Mouse (Mus musculus) megakaryocyte, embryonic 14.5 days (primary cell): ENCODE measurements around the gene Sept8.

Source experiments
- FLI1 ChIP-seq: IDR thresholded peaks from 2 replicates; pipeline ENCODE4 v1.6.1; 2012; ENCODE audit warnings: low read length, inconsistent platforms, mixed read lengths
- GATA1 ChIP-seq: IDR thresholded peaks from 3 replicates; pipeline ENCODE4 v1.6.1; 2012; ENCODE audit warnings: mixed read lengths, low read length, inconsistent platforms, borderline replicate concordance

DNA sequence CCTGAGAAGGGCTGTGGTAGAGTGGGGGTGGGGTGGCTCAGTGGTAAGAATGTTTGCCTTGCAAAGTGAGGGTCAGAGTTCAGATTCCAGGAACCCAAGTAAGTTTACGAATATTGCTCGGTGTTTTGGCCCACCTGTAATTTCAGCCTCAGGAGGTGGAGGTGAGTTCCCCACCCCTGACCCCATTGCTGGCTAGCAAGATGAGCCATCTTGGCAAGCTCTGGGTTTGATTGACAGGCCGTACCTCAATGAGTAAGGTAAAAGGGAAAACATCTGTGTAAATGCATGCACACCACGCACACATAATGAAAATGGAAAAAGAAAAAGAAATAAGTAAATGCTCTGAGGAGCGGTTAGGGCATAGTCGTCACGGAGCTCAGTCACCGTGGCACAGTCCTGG lies 14.7 kb upstream of the Sept8 start:
- TF ChIP-seq GATA1 (no peak), FLI1 (no peak)
